ENCODE assay signal across 36 mouse cellular contexts in genomic region chr19:34796396-34796795, GRCm38 (mm10). TPM values are rescaled to one million over a fixed set of nuclear protein-coding genes. Genes with fewer than 3 reads are reported as not detected.
"Had no signal": no experiment of that assay in that cellular context is flagged by ENCODE, and none has a peak within 500 bp of the region (broad histone marks: within the 10 kb centered on the region; RNA-seq: fewer than 3 reads in every experiment).

No protein-coding gene starts in this region.

- H3K36me3 ChIP-seq: limb, embryonic 10.5 days; limb, embryonic 12.5 days; limb, embryonic 13.5 days; limb, embryonic 15.5 days; liver, embryonic 12.5 days; liver, embryonic 13.5 days; liver, embryonic 15.5 days; lung, embryonic 15.5 days; midbrain, embryonic 10.5 days; midbrain, embryonic 12.5 days; midbrain, embryonic 13.5 days; midbrain, embryonic 15.5 days; neural tube, embryonic 12.5 days had no signal

- H3K27ac ChIP-seq: limb, embryonic 10.5 days; limb, embryonic 12.5 days; limb, embryonic 13.5 days; limb, embryonic 15.5 days; liver, embryonic 12.5 days; liver, embryonic 13.5 days; liver, embryonic 14.5 days; liver, embryonic 15.5 days; lung, embryonic 15.5 days; macrophage; midbrain, embryonic 10.5 days; midbrain, embryonic 12.5 days; midbrain, embryonic 13.5 days; midbrain, embryonic 15.5 days; neural tube, embryonic 12.5 days had no signal

- H3K27me3 ChIP-seq: limb, embryonic 12.5 days; limb, embryonic 13.5 days; limb, embryonic 15.5 days; liver, embryonic 12.5 days; liver, embryonic 13.5 days; liver, embryonic 15.5 days; lung, embryonic 15.5 days; megakaryocyte, embryonic 14.5 days; midbrain, embryonic 12.5 days; midbrain, embryonic 13.5 days; midbrain, embryonic 15.5 days; neural tube, embryonic 12.5 days had no signal

- H3K4me2 ChIP-seq: limb, embryonic 12.5 days; limb, embryonic 13.5 days; limb, embryonic 15.5 days; liver, embryonic 11.5 days; liver, embryonic 12.5 days; liver, embryonic 13.5 days; liver, embryonic 15.5 days; lung, embryonic 14.5 days; lung, embryonic 15.5 days; midbrain, embryonic 11.5 days; midbrain, embryonic 12.5 days; midbrain, embryonic 13.5 days; midbrain, embryonic 15.5 days; neural tube, embryonic 12.5 days had no signal

- H3K9ac ChIP-seq: limb, embryonic 12.5 days; limb, embryonic 13.5 days; limb, embryonic 15.5 days; liver, embryonic 12.5 days; liver, embryonic 13.5 days; liver, embryonic 14.5 days; liver, embryonic 15.5 days; liver, postnatal 0 days; lung, embryonic 14.5 days; lung, embryonic 15.5 days; midbrain, embryonic 12.5 days; midbrain, embryonic 13.5 days; midbrain, embryonic 15.5 days; neural tube, embryonic 12.5 days had no signal

- DNase-seq: left cerebral cortex, postnatal 4 days; liver; liver, embryonic 13.5 days; liver, postnatal 0 days; lung, adult 18-20 months; lung, adult 2 months; lung, embryonic 14.5 days; lung, postnatal 10 days; lung, postnatal 14 days; lung, postnatal 36 days; lung, postnatal 4 days; midbrain, embryonic 14.5 days had no signal

- ATAC-seq: liver, embryonic 12.5 days; liver, postnatal 0 days; lung, postnatal 0 days; midbrain, embryonic 13.5 days; midbrain, embryonic 15.5 days; midbrain, embryonic 16.5 days had no signal

- H3K4me1 ChIP-seq: limb, embryonic 10.5 days; limb, embryonic 12.5 days; limb, embryonic 13.5 days; limb, embryonic 15.5 days; liver, embryonic 13.5 days; liver, embryonic 15.5 days; midbrain, embryonic 12.5 days; midbrain, embryonic 15.5 days had no signal

- H3K4me3 ChIP-seq: limb, embryonic 10.5 days; limb, embryonic 12.5 days; limb, embryonic 13.5 days; limb, embryonic 15.5 days; liver, embryonic 12.5 days; liver, embryonic 13.5 days; liver, embryonic 15.5 days; lung, embryonic 15.5 days; megakaryocyte, embryonic 14.5 days; midbrain, embryonic 10.5 days; midbrain, embryonic 12.5 days; midbrain, embryonic 13.5 days; midbrain, embryonic 15.5 days; myocyte; neural tube, embryonic 12.5 days had no signal

- H3K9me3 ChIP-seq: limb, embryonic 10.5 days; limb, embryonic 12.5 days; limb, embryonic 13.5 days; limb, embryonic 15.5 days; liver, embryonic 12.5 days; liver, embryonic 13.5 days; liver, embryonic 15.5 days; lung, embryonic 15.5 days; megakaryocyte, embryonic 14.5 days; midbrain, embryonic 10.5 days; midbrain, embryonic 12.5 days; midbrain, embryonic 13.5 days; midbrain, embryonic 15.5 days; neural tube, embryonic 12.5 days had no signal

RNA-seq across cellular contexts. Expression of gene Slc16a12, which starts 49.3 kb away (rescaled TPM):
- total RNA-seq: megakaryocyte progenitor cell, adult 5-6 weeks; megakaryocyte, adult 5-6 weeks; megakaryocyte-erythroid progenitor cell, adult 5-6 weeks; monocyte, adult 5-6 weeks had no signal
- polyA plus RNA-seq: macrophage had no signal
